Mouse (Mus musculus) cerebellum, adult 2 months (tissue): ENCODE data around the gene Moxd1.

Experiments
- CTCF ChIP-seq: fragments of 200-500 bp; IDR thresholded peaks from 2 replicates; pipeline ENCODE4 v1.5.1; 2011; ENCODE audit warnings: low read depth, mild to moderate bottlenecking, control low read depth, low read length, moderate library complexity, borderline replicate concordance; ENCODE audit not compliant: insufficient read depth
- POLR2A ChIP-seq: fragments of 200-500 bp; IDR thresholded peaks from 2 replicates; pipeline ENCODE4 v1.6.1; 2011; ENCODE audit warnings: low read length, control low read depth, borderline replicate concordance; ENCODE audit not compliant: insufficient read depth

DNA sequence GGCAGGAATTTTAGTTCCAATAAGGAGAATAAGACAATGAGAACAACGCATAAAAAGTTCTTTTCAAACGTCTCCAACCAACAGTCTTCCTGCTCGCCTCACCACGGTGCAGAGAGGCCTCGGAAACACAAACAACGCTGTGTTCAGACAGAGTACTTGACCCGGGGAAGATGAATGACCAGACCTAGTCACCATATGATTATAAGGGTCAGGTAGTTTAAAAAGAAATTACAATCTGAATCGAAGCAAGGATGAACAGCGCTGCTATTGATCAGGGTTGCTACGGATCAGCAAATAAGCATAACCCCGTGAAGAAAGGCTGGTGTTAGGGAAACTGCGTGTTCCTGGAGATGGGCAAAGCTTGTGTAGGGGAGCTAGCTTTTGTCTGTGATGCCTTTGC lies 24.0 kb upstream of the Moxd1 start:
- TF ChIP-seq CTCF (no peak), POLR2A (no peak)
